ENCODE assay signal across 10 mouse cellular contexts in the genomic region with DNA sequence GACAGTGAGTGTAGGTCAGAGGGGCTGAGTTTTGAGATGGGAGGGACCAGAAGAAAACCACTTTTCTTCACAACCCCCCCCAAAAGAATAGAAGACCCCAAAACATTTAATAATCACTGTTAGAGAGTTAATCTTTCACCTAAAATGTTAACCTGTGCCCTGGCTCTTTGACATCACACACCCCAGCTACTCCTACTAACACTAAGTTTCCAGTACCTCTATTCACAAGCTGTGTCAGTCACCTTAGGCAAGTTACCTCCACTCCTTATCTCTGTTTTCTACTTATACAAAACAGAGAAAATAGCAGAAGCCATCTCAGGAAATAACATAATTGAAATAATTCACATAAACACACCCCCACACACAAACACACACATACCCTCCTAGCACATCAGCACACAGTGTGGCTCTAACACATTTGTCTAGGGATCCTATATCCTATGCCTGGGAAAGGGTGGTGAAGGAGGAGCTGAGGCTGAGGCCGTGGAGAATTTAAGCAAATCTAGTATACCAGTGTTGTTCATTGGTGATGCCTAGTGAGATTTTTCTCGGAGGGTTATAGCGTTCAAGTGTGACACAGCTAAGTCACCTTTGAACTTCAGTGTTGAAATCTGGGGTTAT.
DNase-seq lines count a peak whose midpoint lies in the region; ATAC-seq and TF ChIP-seq lines count a peak whose summit lies in the region.
"Had no signal": no experiment of that assay in that cellular context is flagged by ENCODE, and none has a peak within 500 bp of the region (broad histone marks: within the 10 kb centered on the region; RNA-seq: fewer than 3 reads in every experiment).

No protein-coding gene starts in this region.

- H3K36me3 ChIP-seq in heart, postnatal 0 days (replicated peaks; ENCODE audit: control insufficient read depth, insufficient read depth, low read length): no peaks in the 10 kb centered on the region
- no peaks in the 10 kb centered on the region for H3K36me3 ChIP-seq in embryonic facial prominence, embryonic 14.5 days (ENCODE audit: control insufficient read depth, insufficient read depth, low read length)
- H3K36me3 ChIP-seq in hindbrain, postnatal 0 days (ENCODE audit: insufficient read depth, low read length): no peaks in the 10 kb centered on the region
- no peaks in the 10 kb centered on the region for H3K36me3 ChIP-seq in midbrain, embryonic 16.5 days (ENCODE audit: control insufficient read depth, insufficient read depth, low read length)
- H3K36me3 ChIP-seq: liver, embryonic 15.5 days had no signal

- no peak overlapping the region for H3K27ac ChIP-seq in heart, postnatal 0 days (ENCODE audit: low read depth)
- H3K27ac ChIP-seq in embryonic facial prominence, embryonic 14.5 days (replicated peaks; ENCODE audit: low read depth, low read length): no peak overlapping the region
- peak overlapping the region; percentile 23; the same call in 1 of the 2 replicates for H3K27ac ChIP-seq in hindbrain, postnatal 0 days
- H3K27ac ChIP-seq in midbrain, embryonic 16.5 days (ENCODE audit: low read length): peak overlapping the region; percentile 10; the same call in 1 of the 2 replicates
- H3K27ac ChIP-seq: liver, embryonic 15.5 days had no signal

- H3K27me3 ChIP-seq in heart, postnatal 0 days (ENCODE audit: control insufficient read depth, insufficient read depth, low read length): no peaks in the 10 kb centered on the region
- no peaks in the 10 kb centered on the region for H3K27me3 ChIP-seq in embryonic facial prominence, embryonic 14.5 days (replicated peaks; ENCODE audit: control insufficient read depth, insufficient read depth, low read length)
- H3K27me3 ChIP-seq in hindbrain, postnatal 0 days (ENCODE audit: insufficient read depth, low read length): no peaks in the 10 kb centered on the region
- no peaks in the 10 kb centered on the region for H3K27me3 ChIP-seq in midbrain, embryonic 16.5 days (ENCODE audit: control insufficient read depth, insufficient read depth, low read depth, low read length)
- H3K27me3 ChIP-seq: CH12.LX; liver, embryonic 15.5 days had no signal

- TF ChIP-seq EP300 in heart, postnatal 0 days (IDR thresholded peaks at IDR 0.05; ENCODE audit: low read depth): no peak

- 0 out of 2 replicates have a peak overlapping the region, but pooled peaks have one; percentile 19 for H3K9ac ChIP-seq in heart, postnatal 0 days (replicated peaks; ENCODE audit: low read depth, low read length)
- peak overlapping the region; percentile 48 for H3K9ac ChIP-seq in embryonic facial prominence, embryonic 14.5 days (ENCODE audit: low read depth, low read length)
- peak overlapping the region; percentile 39; the same call in 1 of the 2 replicates for H3K9ac ChIP-seq in hindbrain, postnatal 0 days (replicated peaks; ENCODE audit: low read length)
- peak overlapping the region; percentile 50; the same call in 1 of the 2 replicates for H3K9ac ChIP-seq in midbrain, embryonic 16.5 days (ENCODE audit: low read depth, low read length)
- H3K9ac ChIP-seq: liver, embryonic 15.5 days had no signal

- H3K4me1 ChIP-seq in heart, postnatal 0 days (ENCODE audit: control insufficient read depth, insufficient read depth): no peaks in the 10 kb centered on the region
- H3K4me1 ChIP-seq in embryonic facial prominence, embryonic 14.5 days (ENCODE audit: control insufficient read depth, insufficient read depth, low read length): no peaks in the 10 kb centered on the region
- no peaks in the 10 kb centered on the region for H3K4me1 ChIP-seq in hindbrain, postnatal 0 days (ENCODE audit: insufficient read depth, low read length)
- H3K4me1 ChIP-seq in midbrain, embryonic 16.5 days (ENCODE audit: control insufficient read depth, insufficient read depth, low read length): no peaks in the 10 kb centered on the region
- H3K4me1 ChIP-seq: liver, embryonic 15.5 days had no signal

- peak overlapping the region; percentile 59 for H3K4me2 ChIP-seq in heart, postnatal 0 days (ENCODE audit: low read depth, low read length)
- peak overlapping the region; percentile 51 for H3K4me2 ChIP-seq in embryonic facial prominence, embryonic 14.5 days (ENCODE audit: low read depth, low read length)
- H3K4me2 ChIP-seq in hindbrain, postnatal 0 days (ENCODE audit: low read depth, low read length): peak overlapping the region; percentile 67
- peak overlapping the region; percentile 53 for H3K4me2 ChIP-seq in midbrain, embryonic 16.5 days (ENCODE audit: low read length)

- 0 out of 2 replicates have a peak, but pooled peaks cover 4% of the 10 kb centered on the region for H3K9me3 ChIP-seq in heart, postnatal 0 days (replicated peaks; ENCODE audit: control insufficient read depth, low read length)
- H3K9me3 ChIP-seq in embryonic facial prominence, embryonic 14.5 days (ENCODE audit: control insufficient read depth, low read length): no peaks in the 10 kb centered on the region
- H3K9me3 ChIP-seq in hindbrain, postnatal 0 days (ENCODE audit: low read length): no peaks in the 10 kb centered on the region
- H3K9me3 ChIP-seq in midbrain, embryonic 16.5 days (replicated peaks; ENCODE audit: control insufficient read depth, low read length, poor library complexity, severe bottlenecking): no peaks in the 10 kb centered on the region
- H3K9me3 ChIP-seq: liver, embryonic 15.5 days had no signal

- DNase-seq in heart, postnatal 0 days (ENCODE audit: low spot score): no peak
- no peak for DNase-seq in heart, adult 18-20 months
- no peak for DNase-seq in embryonic facial prominence, embryonic 14.5 days (ENCODE audit: low spot score)
- DNase-seq in hindbrain, postnatal 0 days (ENCODE audit: low spot score): no peak
- DNase-seq in layer of hippocampus, adult 9-11 months: no peak
- DNase-seq in gastrocnemius, postnatal 25 days: no peak

- peak overlapping the region; percentile 28; the same call in 1 of the 2 replicates for H3K4me3 ChIP-seq in heart, postnatal 0 days (ENCODE audit: low read depth, low read length)
- peak overlapping the region; percentile 29 for H3K4me3 ChIP-seq in embryonic facial prominence, embryonic 14.5 days (ENCODE audit: low read depth, low read length)
- H3K4me3 ChIP-seq in hindbrain, postnatal 0 days (ENCODE audit: low read length): peak overlapping the region; percentile 36
- H3K4me3 ChIP-seq in midbrain, embryonic 16.5 days (ENCODE audit: low read depth, low read length): peak overlapping the region; percentile 36
- H3K4me3 ChIP-seq: liver, embryonic 15.5 days had no signal

- no peak for TF ChIP-seq CTCF in heart, postnatal 0 days (IDR thresholded peaks at IDR 0.05; ENCODE audit: low read depth)
- no peak for TF ChIP-seq CTCF in hindbrain, postnatal 0 days (IDR thresholded peaks at IDR 0.05; ENCODE audit: low read depth)

- 66% methylated on average over 3 of the region's 3 CpGs for WGBS in heart, postnatal 0 days
- WGBS in embryonic facial prominence, embryonic 14.5 days: 74% methylated on average over 3 of the region's 3 CpGs
- 88% methylated on average over 3 of the region's 3 CpGs for WGBS in hindbrain, postnatal 0 days
- 76% methylated on average over 3 of the region's 3 CpGs for WGBS in midbrain, embryonic 16.5 days

- ATAC-seq in heart, postnatal 0 days (ENCODE audit: insufficient read depth, low read depth): 0 out of 2 replicates have a peak, but pooled peaks have one; percentile 11
- no peak for ATAC-seq in embryonic facial prominence, embryonic 14.5 days (ENCODE audit: low read depth)
- ATAC-seq in hindbrain, postnatal 0 days: peak; percentile 47; the same call in 1 of the 2 replicates
- ATAC-seq in midbrain, embryonic 16.5 days: peak; percentile 60; the same call in 1 of the 2 replicates
- ATAC-seq in activated CD4-positive, CD25-positive, alpha-beta regulatory T cell, adult 4 months: no peak

Comparison
In these comparisons a context has a peak if more than half of its experiments do, and no peak if none do; other contexts are left out.
1. ATAC-seq: peak in heart, postnatal 0 days (single experiment), hindbrain, postnatal 0 days (single experiment) and midbrain, embryonic 16.5 days (single experiment); none in embryonic facial prominence, embryonic 14.5 days (single experiment) and activated CD4-positive, CD25-positive, alpha-beta regulatory T cell, adult 4 months (single experiment).
2. H3K27ac ChIP-seq: peak in hindbrain, postnatal 0 days (single experiment) and midbrain, embryonic 16.5 days (single experiment); none in heart, postnatal 0 days (single experiment) and embryonic facial prominence, embryonic 14.5 days (single experiment).
3. Peak in every context shown above with its lines, with median percentiles within 50 percentile points of each other: H3K4me2 ChIP-seq, H3K4me3 ChIP-seq and H3K9ac ChIP-seq.